Mouse (Mus musculus) kidney, postnatal 36 days (tissue): ENCODE measurements around the gene Vsnl1.

ENCODE experiments used
- DNase-seq, 2 experiments: peaks; one replicate each; pipeline ENCODE4 v3.0.0; 2021 to 2022; ENCODE audit warnings: mixed read lengths in 2 of 2

Gene Vsnl1

DNA sequence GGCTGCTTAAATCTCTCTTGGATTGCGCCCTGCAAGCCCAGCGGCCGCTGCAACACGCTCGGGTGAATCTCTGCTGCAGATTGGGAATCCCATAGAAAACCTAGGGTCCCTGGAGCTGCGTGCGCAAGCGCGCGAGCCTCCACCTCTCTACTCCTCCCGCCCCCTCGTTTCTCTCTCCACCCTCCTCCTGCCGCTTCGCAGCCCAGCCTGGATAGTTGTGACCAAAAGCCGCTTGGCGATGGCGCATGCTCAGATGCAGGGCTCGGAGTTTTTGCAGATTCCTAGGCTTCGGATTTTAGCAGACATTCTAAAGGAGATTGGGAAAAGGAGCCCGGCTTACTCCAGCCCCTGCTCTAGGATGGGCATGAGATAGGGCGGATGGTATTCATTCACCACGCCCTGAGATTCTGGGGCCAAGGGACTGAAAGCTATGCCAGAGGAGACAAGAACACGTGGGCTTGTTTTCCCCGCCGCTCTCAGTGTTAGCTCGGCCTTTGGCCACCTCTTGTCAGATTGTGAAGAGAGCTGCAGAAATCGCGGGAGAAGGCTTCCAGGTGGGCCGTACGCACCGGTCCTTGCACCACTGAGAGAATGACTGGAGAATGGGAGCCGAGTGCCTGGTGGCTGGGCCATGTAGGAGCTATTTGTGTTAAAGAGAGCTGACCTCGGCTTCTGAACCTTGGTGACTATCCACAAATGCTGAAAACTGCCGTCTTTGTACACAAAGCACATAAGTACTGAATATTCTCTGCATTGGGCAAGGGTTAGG is at the start of gene Vsnl1:
Gene Vsnl1 (minus strand): TSS at position 117 of the 769 bp plus-strand sequence.
- peak; percentile 21 to 53 for DNase-seq

GRCm38 (mm10) chr12:11456632-11457031 is 20.2 kb upstream of the Vsnl1 start:
- DNase-seq: no peak

- no peak for DNase-seq
Measured at GRCm38 (mm10) chr12:11456213-11456612, 19.8 kb upstream of the Vsnl1 start.

DNA sequence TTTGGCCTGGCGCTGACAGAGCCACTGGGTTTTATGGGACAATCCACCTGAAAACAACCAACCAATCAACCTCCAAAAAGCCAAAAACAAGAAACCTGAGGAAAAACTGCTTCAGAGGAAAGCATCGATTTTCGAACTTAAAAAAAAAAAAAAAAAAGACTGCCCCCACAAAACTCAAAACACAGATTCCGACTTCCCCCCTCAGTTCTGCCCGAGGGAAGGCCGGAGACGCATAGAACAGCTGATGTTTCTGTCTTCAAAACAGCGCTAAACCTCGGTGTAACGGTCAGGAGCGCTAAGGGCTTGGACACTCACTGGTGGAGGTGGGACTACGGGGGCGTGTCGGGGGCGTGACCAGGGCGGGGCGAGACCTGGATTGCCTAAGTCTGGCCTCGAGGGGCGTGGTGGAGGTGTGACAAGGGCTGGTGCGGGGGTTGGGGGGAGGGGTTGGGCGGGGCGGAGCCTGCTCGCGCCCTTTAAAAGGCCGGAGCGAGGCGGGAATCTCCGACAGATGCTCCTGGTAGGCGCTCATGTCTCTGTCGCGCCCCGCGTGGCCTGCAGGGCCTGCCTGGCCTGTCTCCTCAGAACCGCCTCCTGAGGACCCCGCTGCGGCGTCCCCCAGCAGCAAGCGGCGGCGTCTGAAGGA is 19.3 kb upstream of the Vsnl1 start, which contains the start of gene Rad51ap2:
Gene Rad51ap2 (plus strand): TSS at position 531 of the 646 bp plus-strand sequence.
- peak; percentile 88 to 91 for DNase-seq

DNA sequence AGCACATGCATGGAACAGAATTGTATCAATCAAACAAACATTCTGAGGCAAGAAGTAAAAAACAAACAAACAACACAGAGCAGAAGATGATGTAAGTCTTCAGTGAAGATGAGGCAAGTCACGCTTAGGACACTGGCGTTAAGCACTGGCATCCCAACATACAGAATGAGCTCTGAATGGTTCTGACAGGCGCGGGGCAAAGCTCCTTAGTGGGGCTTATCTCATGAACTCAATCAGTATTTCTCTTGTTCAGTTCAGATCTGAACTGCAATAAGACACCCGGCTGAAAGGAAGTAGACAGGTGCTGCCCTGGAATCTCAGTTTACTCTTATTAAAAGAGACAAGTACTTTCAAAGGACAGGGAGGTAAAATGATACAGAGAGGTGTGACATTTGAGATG is 17.7 kb upstream of the Vsnl1 start:
- DNase-seq: no peak

DNA sequence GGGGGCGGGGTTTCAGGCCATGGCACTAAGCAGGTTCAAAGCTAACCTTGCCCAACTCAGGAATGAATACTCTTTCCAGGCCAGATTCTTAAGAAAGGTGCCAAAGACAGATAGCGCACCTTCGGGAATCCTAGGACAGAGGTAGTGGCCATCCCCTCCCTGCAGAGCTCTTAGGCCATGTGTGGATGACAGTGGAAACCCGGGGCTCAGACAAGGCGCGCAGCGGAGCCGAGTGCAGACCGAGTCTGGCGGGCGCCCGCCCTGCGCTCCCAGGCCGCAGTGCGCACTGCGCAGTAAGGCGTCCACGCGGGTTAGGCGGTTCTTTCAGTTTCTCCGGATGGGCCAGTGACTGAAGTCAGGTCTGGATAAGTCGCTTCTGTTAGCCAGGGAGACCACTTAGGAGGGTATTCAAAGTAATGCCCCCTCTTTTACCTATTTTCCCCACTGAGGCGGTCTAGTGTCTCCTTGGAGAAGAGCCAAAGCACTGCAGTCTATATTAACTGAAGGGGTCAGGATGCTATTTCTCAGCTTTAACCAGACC is 1.6 kb upstream of the Vsnl1 start:
- DNase-seq: peak in 1 of 2 experiments; percentile 7

- DNase-seq: peak; percentile 54 to 85
Measured at GRCm38 (mm10) chr12:11437266-11437906, 973 bp upstream of the Vsnl1 start.

DNA sequence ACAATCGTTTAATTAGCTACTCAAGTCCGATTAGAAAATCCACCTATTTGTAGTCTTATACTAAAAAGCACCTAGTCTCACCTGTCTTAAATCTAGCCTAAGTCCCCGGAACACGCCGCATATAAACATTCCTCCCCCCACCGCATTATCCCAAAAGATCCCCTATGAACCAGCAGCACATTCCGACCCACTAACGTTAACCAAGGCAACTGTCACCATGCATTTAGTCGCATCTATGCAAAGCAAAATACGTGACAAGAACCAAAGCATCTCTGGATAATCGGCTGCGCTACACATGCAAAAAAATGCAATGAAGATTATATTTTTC is 426 bp downstream of the Vsnl1 start:
- DNase-seq: no peak

DNA sequence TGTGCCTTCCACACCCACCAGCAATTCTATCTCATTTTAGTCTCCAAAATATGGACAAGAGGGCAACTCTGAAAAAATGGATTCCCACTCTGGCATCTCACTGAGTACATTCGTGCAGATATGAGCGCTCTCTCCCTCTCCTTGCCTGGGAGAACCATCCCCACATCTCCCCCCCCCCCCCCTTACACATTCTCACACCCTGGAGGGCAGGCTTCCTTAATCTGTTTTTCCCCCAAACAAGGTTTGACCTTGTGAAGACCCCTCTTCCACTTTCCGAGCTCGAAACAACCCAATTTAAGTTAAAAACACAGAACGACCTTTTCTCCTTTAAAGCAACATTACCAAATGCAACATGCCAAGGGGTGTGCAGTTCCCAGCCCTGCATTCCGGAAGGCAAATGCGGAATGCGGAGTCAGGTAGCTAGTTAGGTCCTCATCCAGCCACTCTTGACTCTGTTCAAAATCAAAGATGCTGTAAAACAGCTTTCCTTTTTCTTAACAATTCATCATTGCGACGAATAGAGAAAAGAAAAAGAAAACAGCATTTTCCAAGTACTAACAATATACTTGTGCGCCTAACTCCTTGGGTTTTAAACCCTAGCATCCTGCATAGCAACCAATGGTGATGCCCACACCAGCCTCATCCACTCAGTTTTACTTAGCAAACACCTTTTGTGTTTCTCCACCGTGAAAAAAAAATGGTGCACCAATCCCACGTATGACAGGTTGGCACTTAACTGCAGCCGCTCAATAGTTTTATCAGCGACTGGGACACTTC is 979 bp downstream of the Vsnl1 start:
- no peak for DNase-seq

GRCm38 (mm10) chr12:11434446-11434845 is 2.0 kb downstream of the Vsnl1 start:
- no peak for DNase-seq

DNA sequence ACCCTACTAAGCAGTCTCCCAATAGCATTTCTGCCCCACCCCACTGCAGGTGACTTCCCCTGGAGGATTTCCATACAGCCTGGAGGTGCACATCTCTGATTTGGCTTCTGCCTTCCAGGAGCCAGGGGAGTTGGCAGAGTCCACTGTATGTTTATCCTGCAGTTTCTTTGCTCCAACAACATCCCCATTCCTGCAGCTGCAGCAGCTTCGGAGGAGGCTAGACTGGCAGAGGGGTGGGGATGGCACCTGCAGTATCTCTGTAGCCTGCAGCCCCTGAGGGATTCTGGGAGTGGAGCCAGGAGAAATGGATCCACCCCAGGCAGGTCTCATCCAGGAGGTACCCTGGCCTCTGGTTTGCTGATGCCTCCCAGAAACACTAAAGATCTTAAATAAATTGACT is 2.7 kb downstream of the Vsnl1 start:
- no peak for DNase-seq

- no peak for DNase-seq
Measured at GRCm38 (mm10) chr12:11433126-11433525, 3.3 kb downstream of the Vsnl1 start.

DNA sequence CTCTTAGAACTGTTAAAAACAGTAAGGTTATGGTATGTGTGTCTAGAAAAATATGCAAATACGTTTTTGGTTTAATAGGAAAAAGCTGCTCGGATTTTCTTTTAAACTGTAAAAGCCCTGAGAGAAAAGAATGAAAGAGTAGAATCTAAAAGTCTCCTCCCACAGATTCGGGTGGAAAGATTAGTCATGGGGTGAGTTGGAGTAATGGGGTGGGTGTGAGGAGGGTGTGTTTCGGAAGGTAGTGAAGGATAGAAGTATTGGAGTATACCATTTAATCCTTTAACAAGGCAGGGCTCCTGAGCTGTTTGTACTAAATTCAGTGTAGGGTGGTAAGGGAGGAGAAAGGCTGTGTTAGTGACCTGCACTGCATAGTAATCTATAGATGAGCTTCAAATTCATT is 9.0 kb downstream of the Vsnl1 start:
- no peak for DNase-seq

DNA sequence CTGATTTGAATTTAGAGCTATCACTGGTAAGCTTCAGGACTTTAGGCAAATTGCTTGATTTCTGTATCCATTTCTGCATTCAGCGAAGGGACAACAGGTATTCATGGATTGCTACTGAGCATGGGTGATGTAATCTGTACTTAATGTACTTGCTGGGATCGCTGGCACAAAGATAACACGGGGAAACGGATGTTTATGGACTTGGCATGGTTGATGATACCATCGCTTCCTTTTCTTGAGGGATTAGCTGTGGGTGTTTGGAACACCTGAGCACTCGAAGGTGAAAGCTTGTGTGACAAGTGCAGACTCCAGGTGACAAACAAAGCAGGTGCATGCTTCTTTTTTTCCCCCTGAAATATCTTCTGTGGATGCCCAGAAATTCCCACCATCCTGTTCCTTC is 18.3 kb downstream of the Vsnl1 start:
- no peak for DNase-seq

- DNase-seq: no peak
Measured at GRCm38 (mm10) chr12:11407679-11408078, 28.7 kb downstream of the Vsnl1 start.

DNA sequence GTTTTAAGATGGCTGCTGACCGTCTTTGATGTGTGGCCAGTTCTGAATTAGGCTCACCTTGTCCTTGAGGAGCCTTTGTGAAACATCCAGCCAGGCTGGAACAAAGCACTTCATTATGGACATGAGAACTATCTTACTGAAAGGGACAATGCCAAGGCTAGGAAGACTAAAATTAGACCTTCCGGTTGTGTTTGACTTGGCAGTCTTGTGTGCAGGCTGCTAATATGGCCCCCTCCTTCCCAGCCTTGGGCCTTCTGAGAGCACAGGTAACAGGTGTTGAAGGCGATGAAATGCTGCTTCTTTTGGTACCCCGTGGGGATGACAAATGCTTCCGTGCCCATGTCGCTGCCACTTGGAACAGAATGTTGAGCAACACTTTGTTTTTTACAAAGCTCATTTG is 37.6 kb downstream of the Vsnl1 start:
- DNase-seq: no peak

DNA sequence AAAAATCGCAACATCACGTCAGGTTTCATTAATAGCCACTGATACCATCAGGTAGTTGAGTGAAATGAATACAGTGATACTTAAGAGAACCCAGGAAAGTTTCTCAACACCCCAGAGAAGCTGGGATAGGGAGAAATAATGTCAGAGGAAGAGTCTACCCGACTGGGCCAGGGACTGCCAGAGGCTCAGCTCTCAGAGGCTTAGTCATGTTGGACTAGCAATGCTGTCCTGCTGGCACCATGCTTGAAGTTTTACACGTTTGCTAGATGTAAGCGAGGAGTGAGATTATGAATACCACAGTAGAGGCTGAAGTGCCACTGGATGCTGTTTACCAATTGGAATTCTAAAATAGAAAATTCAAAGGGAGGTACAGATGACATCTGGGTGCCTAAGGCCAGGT is 39.4 kb downstream of the Vsnl1 start:
- DNase-seq: no peak

DNA sequence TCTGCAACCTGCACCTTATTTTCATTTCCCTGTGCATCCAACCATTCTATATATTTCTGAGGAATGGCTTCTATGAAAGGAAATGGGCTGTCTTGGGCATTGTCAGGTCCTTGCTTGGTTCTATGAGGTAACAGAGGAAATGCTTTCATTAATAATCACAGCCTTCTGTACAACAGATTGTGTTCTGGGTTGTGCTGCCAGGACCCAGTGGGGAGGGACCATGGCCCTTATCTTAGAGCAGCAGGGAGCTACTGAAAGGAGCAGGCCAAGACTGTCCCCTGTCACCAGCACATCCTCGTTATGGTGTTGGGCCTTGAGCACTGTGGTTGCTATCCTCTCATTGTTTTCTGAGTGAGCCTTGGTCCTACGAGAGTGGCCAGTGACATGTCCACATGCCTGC is 40.9 kb downstream of the Vsnl1 start:
- no peak for DNase-seq

DNA sequence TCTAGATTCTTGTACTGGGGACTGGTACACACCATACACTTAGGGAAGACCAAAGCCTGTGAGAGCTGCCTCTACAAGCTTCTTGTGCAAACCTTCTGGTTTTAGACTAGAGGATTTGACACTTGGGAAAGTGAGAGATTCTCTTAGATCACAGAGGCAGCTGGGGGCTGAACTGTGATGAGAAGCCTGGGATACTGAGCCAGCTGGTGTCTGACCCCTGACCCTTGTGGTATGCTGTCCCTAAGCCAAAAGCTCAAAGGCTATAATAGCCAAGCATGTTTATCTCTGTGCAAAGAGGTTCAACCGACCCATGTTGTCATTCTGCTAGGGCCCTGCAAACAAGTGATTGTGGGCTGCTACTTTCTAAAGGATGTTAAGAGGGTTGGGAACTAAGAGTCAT is 43.9 kb downstream of the Vsnl1 start:
- DNase-seq: peak; percentile 39 to 51

DNA sequence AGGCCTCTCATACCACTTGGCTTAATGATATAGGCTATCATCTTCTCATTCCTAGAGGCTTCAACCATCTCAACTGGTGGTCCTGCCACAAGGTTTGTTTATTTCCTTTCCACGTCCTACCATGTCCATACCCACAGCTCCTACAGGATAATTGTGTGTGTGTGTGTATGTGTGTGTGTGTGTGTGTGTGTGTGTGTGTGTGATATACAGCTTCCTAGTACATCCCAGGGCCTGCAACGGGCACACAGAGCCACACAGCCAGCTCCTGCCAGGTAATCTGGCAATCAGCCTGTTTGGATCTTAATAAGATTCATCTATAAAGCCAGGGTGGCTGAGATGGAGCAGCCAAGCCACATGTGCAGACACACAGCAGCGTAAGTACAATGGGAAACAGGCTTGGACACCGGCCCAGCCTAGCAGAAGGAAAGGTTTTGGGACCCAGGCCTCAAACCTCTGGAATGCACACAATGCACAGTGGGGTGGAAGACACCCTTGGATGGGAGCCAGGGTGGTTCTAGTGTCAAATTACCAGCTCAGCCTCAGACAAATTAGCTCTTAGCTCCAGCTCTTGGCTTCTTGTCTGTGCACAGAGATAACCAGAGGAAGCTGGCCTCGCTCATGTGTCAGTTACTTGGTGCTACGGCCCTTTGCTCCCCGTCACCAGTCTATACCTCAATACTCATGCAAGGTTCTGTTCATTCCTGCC is 45.0 kb downstream of the Vsnl1 start:
- DNase-seq: peak; percentile 4 to 18

DNA sequence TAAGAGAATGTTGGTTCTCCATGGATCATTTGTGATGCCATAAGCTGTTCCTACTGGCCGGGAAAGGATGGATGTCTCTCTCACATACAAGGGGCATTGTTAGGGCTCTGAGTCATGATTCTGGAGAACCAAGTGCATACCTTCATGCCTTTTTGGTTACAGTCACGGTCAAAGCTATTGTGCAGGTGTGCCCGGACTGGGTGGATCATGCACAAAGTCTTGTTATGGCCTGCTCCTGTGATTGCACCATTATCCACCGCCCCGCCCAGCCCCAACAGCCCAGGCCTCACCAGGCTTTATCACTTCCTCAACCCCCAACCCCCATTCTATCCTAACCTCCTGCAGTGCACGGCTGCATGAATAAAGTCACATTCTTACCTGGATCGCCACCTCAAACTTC is 47.3 kb downstream of the Vsnl1 start:
- DNase-seq: no peak

- no peak for DNase-seq
Measured at GRCm38 (mm10) chr12:11384754-11385153, 51.7 kb downstream of the Vsnl1 start.
